Mouse (Mus musculus): ENCODE measurements around the gene Unc79.

The Unc79 gene

DNA sequence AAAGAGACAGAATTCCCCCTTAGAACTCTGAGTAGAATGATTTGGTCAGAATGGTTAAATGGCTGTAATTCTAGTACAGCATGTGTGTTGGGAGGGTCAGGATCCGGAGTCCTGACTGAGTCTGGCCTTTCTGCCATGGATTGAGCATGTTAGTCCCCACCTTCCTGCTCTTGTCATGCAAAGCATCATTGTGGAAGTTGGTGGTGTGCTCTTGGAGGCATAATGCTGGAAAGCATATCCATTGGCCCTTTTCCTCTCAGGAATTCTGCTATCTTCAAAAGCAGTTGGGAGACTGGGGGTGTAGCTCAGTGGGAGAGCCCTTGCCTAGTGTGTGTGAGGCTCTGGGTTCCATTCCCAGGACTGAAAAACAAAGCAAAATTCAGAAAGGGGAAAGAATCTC lies 175.2 kb downstream of the Unc79 start:
- DNase-seq (ENCODE audit: low read depth, low spot score) = no peak

GRCm38 (mm10) chr12:103128914-103129313 lies 180.3 kb downstream of the Unc79 start:
- no peak for DNase-seq (ENCODE audit: low read depth, low spot score)

GRCm38 (mm10) chr12:103129395-103130248 lies 181.0 kb downstream of the Unc79 start:
- DNase-seq (ENCODE audit: low read depth, low spot score) = peak; percentile 24

DNA sequence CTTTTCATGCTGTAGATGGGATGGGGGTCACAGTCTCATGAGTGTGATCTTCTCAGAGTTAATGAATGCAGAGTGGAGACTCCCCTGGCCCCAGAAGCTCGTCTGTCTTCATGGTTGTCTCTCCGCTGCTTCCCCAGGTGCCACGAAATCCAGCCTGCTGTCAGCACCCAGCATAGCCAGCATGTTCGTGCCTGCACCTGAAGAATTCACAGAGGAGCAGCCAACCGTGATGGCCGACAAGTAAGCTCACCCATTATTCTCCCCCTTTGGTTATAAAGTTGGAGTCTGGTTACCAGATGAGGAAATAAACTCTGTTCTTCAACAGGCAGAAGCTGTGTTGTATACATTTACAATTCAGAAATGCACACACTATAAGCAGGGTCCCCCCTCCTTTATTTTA lies 182.8 kb downstream of the Unc79 start:
- no peak for DNase-seq (ENCODE audit: low read depth, low spot score)

- peak; percentile 52 for DNase-seq (ENCODE audit: low read depth, low spot score)
Measured at GRCm38 (mm10) chr12:103142550-103143010, 193.9 kb downstream of the Unc79 start.

DNA sequence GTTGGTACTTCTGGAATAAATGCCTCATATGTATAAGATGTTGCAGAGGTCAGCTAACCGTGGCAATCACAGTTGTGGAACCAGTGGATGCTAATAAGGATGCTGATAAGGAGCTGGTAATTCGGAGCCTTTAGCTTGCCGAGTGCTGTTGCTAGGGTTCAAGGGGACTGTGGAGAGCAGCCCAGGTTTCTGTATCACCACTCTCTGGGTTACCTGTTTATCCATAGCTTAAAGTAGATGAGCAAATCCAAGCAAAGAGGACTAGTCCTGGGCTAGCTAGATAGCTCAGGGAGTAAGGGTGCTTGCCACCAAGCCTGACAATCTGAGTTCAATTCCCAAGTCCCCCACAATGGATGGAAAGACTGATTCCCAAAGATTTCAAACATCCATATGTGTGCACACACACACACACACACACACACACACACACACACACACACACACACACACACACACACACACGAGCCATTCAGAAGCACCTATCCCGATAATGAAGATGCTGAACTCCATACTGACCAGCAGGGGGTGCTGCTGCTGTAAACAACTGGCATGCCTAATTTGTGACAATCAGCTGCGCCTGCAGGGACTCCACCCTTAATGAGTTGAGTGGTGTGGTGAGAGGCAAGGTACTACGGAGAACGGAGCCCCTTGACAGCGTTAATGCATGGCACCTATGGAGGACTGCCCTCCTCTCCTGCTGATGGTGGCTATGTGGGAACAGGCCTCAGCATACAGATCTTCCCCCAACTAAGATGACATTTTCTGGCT lies 195.3 kb downstream of the Unc79 start:
- peak; percentile 60 for DNase-seq (ENCODE audit: low read depth, low spot score)

DNA sequence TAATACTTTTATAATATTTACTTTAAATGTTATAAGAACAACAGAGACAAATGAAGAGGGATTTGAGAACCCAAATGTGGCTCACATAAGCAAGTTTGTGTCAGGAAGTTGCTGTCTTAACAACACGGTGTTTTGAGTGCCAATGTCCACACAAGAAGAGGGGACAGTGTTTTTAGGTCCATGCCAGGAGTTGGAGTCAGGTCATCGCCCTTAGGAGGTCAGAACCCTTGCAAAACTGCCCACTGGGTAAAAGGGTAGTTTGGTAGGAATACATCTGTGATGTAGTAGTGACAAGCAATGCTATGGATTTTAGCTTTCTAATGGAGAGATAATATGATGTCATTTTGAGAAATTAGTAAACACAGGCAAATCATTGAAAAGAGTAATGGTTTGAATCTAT lies 201.6 kb downstream of the Unc79 start:
- no peak for DNase-seq (ENCODE audit: low read depth, low spot score)

DNA sequence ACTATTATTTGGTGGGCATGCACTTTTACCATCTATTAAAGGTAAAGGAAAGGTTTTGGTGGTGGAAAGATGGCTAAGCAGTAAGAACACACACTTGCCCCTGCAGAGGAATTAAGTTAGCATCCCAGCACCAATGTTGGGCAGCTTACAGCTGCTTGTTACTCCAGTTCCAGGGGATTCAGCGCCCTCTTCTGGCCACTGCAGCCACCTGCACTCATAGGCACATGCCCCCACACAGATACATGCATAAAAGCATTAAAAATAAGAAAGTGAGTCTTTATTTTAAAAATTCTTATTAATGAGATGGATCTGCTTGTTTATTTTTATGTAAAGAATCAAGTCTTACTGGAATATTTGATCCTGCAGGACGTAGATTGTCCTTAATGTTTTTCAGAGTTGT lies 206.3 kb downstream of the Unc79 start:
- no peak for DNase-seq (ENCODE audit: low read depth, low spot score)

DNA sequence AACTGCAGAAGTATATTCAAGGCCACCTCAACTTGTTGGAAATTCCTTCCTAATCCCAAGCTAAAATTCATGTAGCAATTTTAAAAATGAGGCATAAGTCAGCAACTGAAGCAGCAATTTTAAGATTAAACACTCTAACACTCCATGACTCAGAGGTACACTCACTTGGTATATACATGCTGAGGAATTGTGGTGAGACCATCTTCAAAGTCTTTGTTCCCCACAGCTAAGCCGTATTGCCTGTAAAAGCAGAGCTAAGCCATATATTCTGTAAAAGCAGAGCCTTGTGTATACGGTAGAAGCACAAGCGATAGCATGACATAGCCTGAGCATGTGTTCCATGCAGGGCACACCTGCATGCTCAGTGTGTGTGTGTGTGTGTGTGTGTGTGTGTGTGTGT lies 206.7 kb downstream of the Unc79 start:
- DNase-seq (ENCODE audit: low read depth, low spot score) = no peak

- no peak for DNase-seq (ENCODE audit: low read depth, low spot score)
Measured at GRCm38 (mm10) chr12:103157129-103157910, 208.7 kb downstream of the Unc79 start.

- DNase-seq (ENCODE audit: low read depth, low spot score) = no peak
Measured at GRCm38 (mm10) chr12:103159016-103159415, 210.4 kb downstream of the Unc79 start.

- DNase-seq (ENCODE audit: low read depth, low spot score) = no peak
Measured at GRCm38 (mm10) chr12:103160721-103161120, 212.1 kb downstream of the Unc79 start.

GRCm38 (mm10) chr12:103163596-103163995 lies 214.9 kb downstream of the Unc79 start:
- no peak for DNase-seq (ENCODE audit: low read depth, low spot score)

DNA sequence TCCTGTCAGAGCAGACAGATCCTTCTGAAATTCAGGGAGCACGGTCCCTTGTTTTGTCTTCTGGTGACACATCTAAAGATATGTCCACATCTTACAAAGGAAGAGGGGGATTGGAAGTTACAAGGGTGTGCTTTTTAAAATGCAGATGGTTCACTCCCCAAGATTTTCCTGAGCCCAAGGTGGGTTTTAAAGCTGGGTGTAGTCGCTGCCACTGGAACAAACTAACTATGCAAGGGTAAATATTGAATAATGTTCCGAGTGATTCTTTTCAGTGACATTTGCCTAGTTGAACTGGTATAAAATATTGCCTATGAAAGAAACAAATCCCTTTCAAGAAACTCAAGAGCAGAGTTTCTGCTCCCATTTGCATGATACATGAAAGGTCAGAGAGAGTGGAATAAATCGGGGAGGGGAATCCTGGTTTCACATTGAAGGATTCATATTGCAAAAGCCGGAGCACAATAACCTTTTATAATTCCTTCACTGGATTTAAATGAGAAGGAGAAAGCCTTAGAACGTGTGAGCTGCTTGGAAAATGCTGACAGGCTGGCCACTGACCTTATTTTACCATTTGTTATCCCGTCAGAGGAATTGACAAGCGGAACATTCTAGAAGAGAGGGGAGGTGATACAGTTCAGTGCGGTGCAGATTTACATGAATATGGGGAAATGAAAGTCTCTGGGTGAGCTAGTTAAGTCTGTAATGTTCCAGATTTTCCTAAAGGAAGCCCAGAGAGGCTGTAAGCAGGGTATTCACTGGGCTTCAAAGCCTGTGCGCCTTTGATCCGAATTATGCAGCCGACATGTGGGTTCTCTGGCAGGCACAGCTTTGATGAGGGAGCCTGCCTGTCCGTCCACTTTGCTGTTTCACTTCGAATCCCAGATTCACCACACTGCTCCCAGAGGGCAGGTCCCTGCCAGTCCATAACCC lies 215.7 kb downstream of the Unc79 start:
- no peak for DNase-seq (ENCODE audit: low read depth, low spot score)

DNA sequence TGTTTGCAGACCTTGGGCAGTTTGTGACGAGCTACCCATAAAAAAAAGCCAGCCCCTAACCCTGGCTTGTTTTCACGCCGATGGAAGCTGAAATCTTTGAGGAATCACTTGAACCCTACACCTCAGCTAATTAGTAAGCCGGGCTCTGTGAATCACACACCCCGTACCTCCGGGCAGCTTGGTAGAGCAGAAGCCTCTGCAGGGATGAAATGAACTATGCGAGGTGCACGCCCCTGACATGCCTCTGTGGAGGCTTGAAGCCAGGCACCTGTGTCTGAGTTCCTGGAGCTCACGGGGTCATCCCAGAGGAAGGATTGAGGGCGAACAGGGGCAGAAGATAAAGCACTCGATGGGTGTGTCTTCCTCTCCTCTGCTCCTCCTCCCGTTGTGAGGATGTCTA lies 220.2 kb downstream of the Unc79 start:
- DNase-seq (ENCODE audit: low read depth, low spot score) = no peak

DNA sequence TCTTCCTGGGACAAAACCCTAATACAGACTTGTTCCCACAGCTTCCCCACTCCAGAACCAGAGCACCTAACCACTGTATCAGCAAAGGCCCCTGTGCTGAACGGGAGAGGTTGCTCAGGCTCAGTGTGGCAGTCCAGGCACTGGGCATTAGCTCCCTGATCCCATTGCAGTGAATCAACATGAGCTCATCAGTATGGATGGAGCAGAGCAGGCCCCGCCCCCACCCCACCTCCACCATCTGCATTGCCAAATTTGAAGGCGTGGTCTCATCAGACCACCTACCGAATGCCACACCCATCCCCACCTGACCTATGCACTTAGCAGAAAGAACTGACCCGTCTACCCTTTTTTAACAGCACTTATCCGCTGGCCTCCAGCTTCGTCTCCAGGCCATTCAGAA lies 234.4 kb downstream of the Unc79 start:
- no peak for DNase-seq (ENCODE audit: low read depth, low spot score)

- no peak for DNase-seq (ENCODE audit: low read depth, low spot score)
Measured at GRCm38 (mm10) chr12:103187020-103187419, 238.4 kb downstream of the Unc79 start.

DNA sequence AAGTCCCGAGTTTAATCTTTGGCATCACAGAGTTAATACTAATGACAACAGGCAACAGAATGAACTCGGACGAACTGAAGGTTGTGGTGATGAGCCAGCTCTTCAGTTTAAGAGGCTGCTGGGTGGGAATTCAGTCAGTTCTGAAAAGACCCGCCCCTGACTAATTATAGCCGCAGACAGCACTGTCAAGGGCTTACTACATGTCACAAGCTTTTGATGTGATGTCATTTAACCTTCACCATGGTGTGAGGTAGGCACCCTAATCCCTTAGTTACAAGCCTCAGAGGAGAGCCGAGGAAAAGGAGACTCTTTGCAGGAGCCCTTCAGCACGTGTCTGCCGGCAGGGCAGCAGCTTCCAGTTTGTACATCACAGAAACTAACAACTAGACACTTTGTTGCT lies 239.6 kb downstream of the Unc79 start:
- DNase-seq (ENCODE audit: low read depth, low spot score) = no peak

DNA sequence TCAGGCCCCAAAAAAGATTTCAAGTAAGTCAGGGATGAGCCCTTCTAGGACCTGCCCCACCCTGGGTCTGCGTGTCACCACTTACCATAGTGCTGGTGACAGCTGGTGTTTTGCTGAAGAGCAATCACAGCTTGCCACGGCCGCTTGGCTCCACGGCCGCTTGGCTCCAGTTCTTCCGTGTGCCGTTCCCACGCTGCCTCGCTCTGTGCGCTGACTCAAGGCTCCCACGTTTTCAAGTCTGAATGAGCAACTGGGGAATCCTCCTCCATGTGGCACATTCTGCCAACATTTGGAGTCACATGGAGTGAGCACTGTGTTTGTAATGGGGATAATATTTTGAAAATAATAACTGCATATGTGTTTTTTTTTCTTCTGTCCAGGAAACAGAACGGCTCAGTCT lies 241.1 kb downstream of the Unc79 start:
- DNase-seq (ENCODE audit: low read depth, low spot score) = no peak

- DNase-seq (ENCODE audit: low read depth, low spot score) = no peak
Measured at GRCm38 (mm10) chr12:103192996-103193395, 244.3 kb downstream of the Unc79 start.
